Mouse (Mus musculus) right cerebral cortex, postnatal 36 days (tissue): Measurements from ENCODE around the gene Foxa3.

Experiments
- DNase-seq, 2 experiments: peaks; one replicate each; pipeline ENCODE4 v3.0.0; 2022; ENCODE audit warnings: low spot score in 2 of 2, mixed read lengths in 1 of 2

Gene Foxa3

DNA sequence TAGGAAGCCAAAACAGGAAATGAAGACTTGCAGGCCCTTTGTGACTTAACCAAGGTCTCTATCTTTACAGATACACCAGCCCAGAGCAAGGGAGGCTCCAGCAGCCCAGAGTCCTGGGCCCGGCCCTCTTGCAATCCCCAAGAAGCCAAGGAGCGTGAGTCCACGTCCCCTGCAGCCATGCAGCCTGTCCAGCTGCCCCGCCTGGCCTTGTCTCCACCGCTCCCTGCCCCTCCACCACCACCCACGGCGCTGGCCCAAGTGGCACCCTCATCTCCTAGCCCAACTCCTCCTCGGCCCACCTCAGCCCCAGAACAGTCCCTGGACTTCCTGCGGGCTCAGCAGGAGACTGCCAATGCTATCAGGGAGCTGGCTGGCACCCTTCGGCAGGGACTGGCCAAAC, 22.9 kb downstream of the Foxa3 start:
- DNase-seq: no peak

- no peak for DNase-seq
Measured at GRCm38 (mm10) chr7:18998835-18999234, 24.5 kb downstream of the Foxa3 start.

DNA sequence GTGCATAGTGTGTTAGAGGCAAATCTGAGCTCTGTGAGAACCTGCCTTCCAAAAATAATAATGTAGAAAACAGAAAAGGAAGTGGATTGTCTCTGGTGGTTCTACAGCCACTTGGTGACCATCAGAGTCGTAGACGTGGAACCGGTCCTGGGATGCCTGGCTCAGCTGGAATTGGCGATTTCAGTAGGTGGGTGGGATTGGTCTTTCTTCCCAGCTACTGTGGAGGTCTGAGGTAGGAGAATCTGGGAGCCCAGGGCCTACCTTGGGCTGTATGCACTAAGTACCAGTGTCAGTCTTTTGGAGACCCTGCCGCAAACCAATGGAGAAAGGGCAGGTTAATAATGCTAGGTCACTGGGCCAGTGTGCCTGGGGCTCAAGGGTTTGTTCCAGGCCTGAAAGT, 30.3 kb downstream of the Foxa3 start:
- DNase-seq: no peak

DNA sequence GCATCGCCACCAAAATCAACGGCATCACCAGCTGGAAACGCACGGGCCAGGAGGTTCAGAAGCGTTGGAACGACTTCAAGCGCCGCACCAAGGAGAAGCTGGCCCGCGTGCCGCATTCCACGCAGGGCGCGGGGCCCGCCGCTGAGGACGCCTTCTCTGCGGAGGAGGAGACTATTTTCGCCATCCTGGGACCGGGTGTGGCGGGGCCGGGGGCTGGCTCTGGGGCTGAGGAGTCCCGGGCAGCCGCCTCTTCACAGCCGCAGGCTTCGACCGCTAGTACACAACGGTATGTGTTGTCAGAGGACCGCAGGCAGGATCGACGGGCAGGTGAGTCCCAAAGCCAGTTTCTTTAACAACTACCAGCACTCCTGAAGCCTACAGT, 31.1 kb downstream of the Foxa3 start:
- no peak for DNase-seq

DNA sequence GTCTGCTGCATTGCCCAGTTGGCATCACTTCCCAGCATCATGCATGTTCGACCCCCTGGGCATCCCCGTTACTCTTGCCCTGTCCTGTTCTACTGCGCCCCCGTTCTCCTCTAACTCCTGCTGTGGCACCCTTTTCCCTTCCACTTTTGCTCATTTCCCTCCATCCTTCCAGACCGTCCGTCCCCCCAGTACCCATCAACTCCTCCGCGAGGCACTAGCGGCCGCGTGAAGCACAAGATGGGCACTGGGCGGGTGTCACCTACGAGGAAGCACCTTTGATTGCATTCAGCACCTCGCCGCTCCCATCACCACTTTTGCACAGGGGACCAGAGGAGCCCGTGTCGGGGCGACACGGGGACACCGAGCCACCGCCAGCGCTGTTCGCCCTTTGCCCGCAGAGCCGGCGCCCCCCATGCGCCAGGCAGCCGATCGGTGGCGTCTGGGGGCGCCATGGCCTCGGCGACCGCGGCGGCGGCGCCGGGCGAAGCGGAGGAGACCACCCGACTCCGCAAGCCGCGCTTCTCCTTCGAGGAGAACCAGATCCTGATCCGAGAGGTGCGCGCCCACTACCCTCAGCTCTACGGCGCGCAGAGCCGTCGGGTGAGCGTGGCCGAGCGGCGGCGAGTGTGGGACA, 31.6 kb downstream of the Foxa3 start:
- DNase-seq: no peak

DNA sequence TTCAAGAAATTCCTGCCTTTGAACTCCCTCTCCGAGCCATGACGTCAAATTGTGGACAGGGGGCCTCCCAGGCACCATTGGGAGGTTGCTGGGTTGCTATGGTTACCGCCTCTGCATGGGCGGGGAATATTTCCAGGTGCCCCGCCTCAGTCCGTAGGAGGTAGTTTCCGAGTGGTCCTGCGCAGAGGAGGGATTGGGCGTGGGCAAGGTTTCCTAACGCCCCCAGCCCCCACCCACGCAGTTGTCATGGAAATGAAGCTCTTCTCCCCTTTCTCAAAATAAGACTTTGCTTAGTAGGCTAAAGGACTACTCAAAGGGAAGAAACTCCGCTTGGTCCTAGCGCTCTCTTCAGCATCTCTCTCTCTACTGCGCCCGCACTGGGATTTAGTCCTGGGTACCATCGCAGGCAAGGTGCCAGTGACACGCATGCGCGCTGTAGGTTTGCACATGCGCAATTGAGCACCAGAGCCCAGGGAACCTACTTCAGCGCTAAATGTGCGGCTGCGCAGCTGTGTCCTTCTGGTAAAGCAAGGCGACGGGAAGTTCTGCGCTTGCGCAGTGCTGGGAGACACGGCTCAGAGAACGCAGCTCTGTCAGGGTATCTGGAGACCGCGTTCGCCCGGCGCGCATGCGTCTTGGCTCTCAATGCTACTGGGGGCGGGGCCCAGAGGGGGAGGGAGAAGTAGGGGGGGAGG, 32.6 kb downstream of the Foxa3 start, which contains the start of gene Mypop:
Gene Mypop (plus strand): TSS at position 645 of the 695 bp plus-strand sequence.
- peak; percentile 100 for DNase-seq

DNA sequence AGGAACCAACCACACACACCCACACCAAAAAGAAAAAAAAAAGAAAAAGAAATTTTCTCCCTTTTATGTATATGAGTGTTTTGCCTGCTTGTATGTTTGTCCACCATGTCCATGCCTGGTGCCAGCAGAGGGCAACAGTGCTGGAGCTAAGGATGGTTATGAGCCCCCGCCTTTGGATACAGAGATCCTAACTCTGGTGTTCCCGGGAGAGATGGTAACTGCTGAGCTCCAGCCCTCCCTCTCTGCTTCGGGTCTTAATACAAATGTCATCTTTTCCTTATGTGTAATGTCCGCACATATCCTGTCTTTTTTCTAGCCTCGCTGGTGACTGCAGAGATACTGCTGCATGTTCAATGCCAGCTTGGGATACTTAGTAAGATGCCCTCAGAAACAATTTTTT, 33.3 kb downstream of the Foxa3 start:
- no peak for DNase-seq

GRCm38 (mm10) chr7:18988780-18989179, 34.6 kb downstream of the Foxa3 start:
- DNase-seq: no peak

GRCm38 (mm10) chr7:18987747-18988146, 35.6 kb downstream of the Foxa3 start:
- DNase-seq: no peak

- no peak for DNase-seq
Measured at GRCm38 (mm10) chr7:18987100-18987499, 36.2 kb downstream of the Foxa3 start, which contains the start of gene Nanos2. Nanos2 (plus strand) TSS chr7:18987400.

- no peak for DNase-seq
Measured at GRCm38 (mm10) chr7:18986503-18986902, 36.8 kb downstream of the Foxa3 start.

GRCm38 (mm10) chr7:18978381-18978780, 45.0 kb downstream of the Foxa3 start:
- no peak for DNase-seq

- no peak for DNase-seq
Measured at GRCm38 (mm10) chr7:18970956-18971355, 52.4 kb downstream of the Foxa3 start.

- DNase-seq: no peak
Measured at GRCm38 (mm10) chr7:18967603-18968002, 55.7 kb downstream of the Foxa3 start.

- no peak for DNase-seq
Measured at GRCm38 (mm10) chr7:18965312-18965711, 58.0 kb downstream of the Foxa3 start.

DNA sequence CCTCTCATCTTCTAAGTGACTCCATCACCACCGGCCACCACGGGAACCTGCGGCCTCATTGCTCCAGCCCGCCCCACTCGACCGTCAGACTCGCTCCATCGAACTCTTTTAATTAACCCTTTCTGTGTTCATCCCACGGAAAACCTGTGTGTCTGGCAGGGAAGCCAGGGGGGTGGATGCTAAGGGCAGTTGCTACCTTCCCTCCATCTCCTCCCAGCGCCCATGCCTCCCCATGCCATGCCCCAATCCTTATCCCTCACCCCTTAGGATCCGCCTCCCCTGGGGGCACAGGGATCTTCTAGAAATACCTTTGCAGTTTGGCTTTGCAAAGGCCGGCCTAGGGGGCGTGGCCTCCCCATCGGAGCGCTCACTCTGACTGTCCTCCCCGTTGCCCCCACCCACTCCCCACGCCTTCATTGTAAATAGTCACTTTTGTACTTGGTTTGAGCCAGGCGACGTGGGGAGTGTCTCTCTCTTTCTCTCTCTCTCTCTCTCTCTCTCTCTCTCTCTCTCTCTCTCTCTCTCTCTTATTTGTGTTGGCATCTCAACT, 60.0 kb downstream of the Foxa3 start:
- DNase-seq: no peak
